Mouse (Mus musculus) MEL (cell line): ENCODE results near the gene Arsb. TPM values are rescaled to one million over a fixed set of nuclear protein-coding genes. Genes with fewer than 3 reads are reported as not detected.

Experiments
- DNase-seq: peaks from one replicate; pipeline ENCODE4 v3.0.0; 2011; ENCODE audit warnings: low read depth, low spot score
- H3K27ac ChIP-seq: 2 replicates; pipeline ENCODE4 v1.5.1; 2012; ENCODE audit warnings: low read depth, mild to moderate bottlenecking, control low read depth, low read length, moderate library complexity; ENCODE audit not compliant: control insufficient read depth
- H3K27me3 ChIP-seq, 2 experiments: fragments of 150-350 bp in 1 of 2; sonication (generic) in 1 of 2; 2 replicates each; pipeline ENCODE4 v1.6.1; 2012; ENCODE audit warnings: low read length in 2 of 2, mild to moderate bottlenecking in 2 of 2, improper control_type of control experiment in 1 of 2, moderate library complexity in 1 of 2; ENCODE audit not compliant: insufficient read depth in 2 of 2, control insufficient read depth in 1 of 2
- H3K36me3 ChIP-seq, 2 experiments: 2 replicates each; pipeline ENCODE4 v1.6.1; 2012 to 2014; ENCODE audit warnings: low read length in 2 of 2, improper control_type of control experiment in 1 of 2, inconsistent platforms in 1 of 2, mild to moderate bottlenecking in 1 of 2; ENCODE audit not compliant: insufficient read depth in 2 of 2, control insufficient read depth in 1 of 2
- H3K4me1 ChIP-seq, 2 experiments: fragments of 150-350 bp in 1 of 2; sonication (generic) in 1 of 2; 2 replicates each; pipeline ENCODE4 v1.6.1; 2012; ENCODE audit warnings: low read length in 2 of 2, improper control_type of control experiment in 1 of 2, mild to moderate bottlenecking in 1 of 2; ENCODE audit not compliant: insufficient read depth in 2 of 2, control insufficient read depth in 1 of 2
- H3K4me3 ChIP-seq, 2 experiments: fragments of 150-350 bp in 1 of 2; sonication (generic) in 1 of 2; 2 replicates each; pipeline ENCODE4 v1.5.1; 2012; ENCODE audit warnings: low read depth in 2 of 2, low read length in 2 of 2, mild to moderate bottlenecking in 2 of 2, moderate library complexity in 2 of 2, control low read depth in 1 of 2, improper control_type of control experiment in 1 of 2; ENCODE audit not compliant: control insufficient read depth in 1 of 2, insufficient read depth in 1 of 2
- H3K79me2 ChIP-seq: 2 replicates; pipeline ENCODE4 v1.6.1; 2012; ENCODE audit warnings: mild to moderate bottlenecking, low read length, moderate library complexity; ENCODE audit not compliant: control insufficient read depth, poor library complexity, insufficient read depth
- H3K9ac ChIP-seq: 2 replicates; pipeline ENCODE4 v1.6.1; 2012; ENCODE audit warnings: low read depth, mild to moderate bottlenecking, control low read depth, low read length, moderate library complexity; ENCODE audit not compliant: control insufficient read depth, poor library complexity, severe bottlenecking
- H3K9me3 ChIP-seq: fragments of 150-350 bp; sonication (generic); replicated peaks from 2 replicates; pipeline ENCODE4 v1.6.1; 2012; ENCODE audit warnings: mild to moderate bottlenecking, low read length, improper control_type of control experiment, moderate library complexity; ENCODE audit not compliant: insufficient read depth
- BHLHE40 ChIP-seq: IDR thresholded peaks from 2 replicates; pipeline ENCODE4 v1.6.1; 2012; ENCODE audit warnings: low read depth, mild to moderate bottlenecking, inconsistent platforms, low read length, improper control_type of control experiment, borderline replicate concordance
- CHD1 ChIP-seq: IDR thresholded peaks from 2 replicates; pipeline ENCODE4 v1.6.1; 2012; ENCODE audit warnings: low read depth, mild to moderate bottlenecking, inconsistent platforms, low read length, improper control_type of control experiment
- CHD2 ChIP-seq: IDR thresholded peaks from 2 replicates; pipeline ENCODE4 v1.6.1; 2011; ENCODE audit warnings: low read length, improper control_type of control experiment
- CTCF ChIP-seq, 3 experiments: IDR thresholded peaks in 2 of 3; conservative IDR thresholded peaks in 1 of 3; 2 replicates each; pipeline ENCODE4 v1.5.1; 2011 to 2012; ENCODE audit warnings: low read length in 3 of 3, low read depth in 2 of 3, mild to moderate bottlenecking in 2 of 3, improper control_type of control experiment in 1 of 3, inconsistent platforms in 1 of 3, mixed read lengths in 1 of 3, moderate library complexity in 1 of 3; ENCODE audit not compliant: control insufficient read depth in 1 of 3, insufficient read depth in 1 of 3, poor library complexity in 1 of 3, severe bottlenecking in 1 of 3
- E2F4 ChIP-seq: IDR thresholded peaks from 2 replicates; pipeline ENCODE4 v1.6.1; 2011; ENCODE audit warnings: low read depth, low read length, improper control_type of control experiment, borderline replicate concordance
- ELF1 ChIP-seq: IDR thresholded peaks from 2 replicates; pipeline ENCODE4 v1.6.1; 2014; ENCODE audit warnings: low read depth, mild to moderate bottlenecking, inconsistent platforms, low read length, improper control_type of control experiment, moderate library complexity
- EP300 ChIP-seq, 2 experiments: IDR thresholded peaks; 2 replicates each; pipeline ENCODE4 v1.6.1; 2011; ENCODE audit warnings: improper control_type of control experiment in 2 of 2, low read length in 2 of 2, low read depth in 1 of 2, mild to moderate bottlenecking in 1 of 2
- GABPA ChIP-seq: IDR thresholded peaks from 2 replicates; pipeline ENCODE4 v1.6.1; 2012; ENCODE audit warnings: low read depth, mild to moderate bottlenecking, inconsistent platforms, low read length, improper control_type of control experiment, moderate library complexity
- GATA1 ChIP-seq: IDR thresholded peaks from 2 replicates; pipeline ENCODE4 v1.6.1; 2011; ENCODE audit warnings: low read depth, low read length, improper control_type of control experiment
- HCFC1 ChIP-seq: IDR thresholded peaks from 2 replicates; pipeline ENCODE4 v1.6.1; 2012; ENCODE audit warnings: low read depth, mild to moderate bottlenecking, inconsistent platforms, low read length, improper control_type of control experiment, moderate library complexity
- JUND ChIP-seq: IDR thresholded peaks from 2 replicates; pipeline ENCODE4 v1.6.1; 2011; ENCODE audit warnings: low read depth, mild to moderate bottlenecking, improper control_type of control experiment, low read length
- KAT2A ChIP-seq: conservative IDR thresholded peaks from 2 replicates; pipeline ENCODE4 v1.6.1; 2012; ENCODE audit warnings: low read depth, low read length, improper control_type of control experiment, inconsistent platforms
- MAZ ChIP-seq: IDR thresholded peaks from 2 replicates; pipeline ENCODE4 v1.6.1; 2012; ENCODE audit warnings: low read depth, mild to moderate bottlenecking, inconsistent platforms, low read length, improper control_type of control experiment
- MEF2A ChIP-seq: IDR thresholded peaks from 2 replicates; pipeline ENCODE4 v1.6.1; 2014; ENCODE audit warnings: low read depth, mild to moderate bottlenecking, inconsistent platforms, low read length, improper control_type of control experiment; ENCODE audit not compliant: poor library complexity, insufficient replicate concordance, severe bottlenecking; ENCODE audit errors: extremely low read depth
- MXI1 ChIP-seq: IDR thresholded peaks from 2 replicates; pipeline ENCODE4 v1.6.1; 2011; ENCODE audit warnings: mild to moderate bottlenecking, low read depth, low read length, improper control_type of control experiment
- MYB ChIP-seq: IDR thresholded peaks from 2 replicates; pipeline ENCODE4 v1.6.1; 2011; ENCODE audit warnings: mild to moderate bottlenecking, low read depth, low read length, improper control_type of control experiment
- MYC ChIP-seq: IDR thresholded peaks from 2 replicates; pipeline ENCODE4 v1.6.1; 2011; ENCODE audit warnings: low read depth, mild to moderate bottlenecking, low read length, improper control_type of control experiment, moderate library complexity
- NELFE ChIP-seq: IDR thresholded peaks from 2 replicates; pipeline ENCODE4 v1.6.1; 2011; ENCODE audit warnings: low read depth, low read length, improper control_type of control experiment
- POLR2A ChIP-seq, 2 experiments: IDR thresholded peaks; 2 replicates each; pipeline ENCODE4 v1.6.1; 2011 to 2012; ENCODE audit warnings: low read length in 2 of 2, mild to moderate bottlenecking in 2 of 2, control low read depth in 1 of 2, improper control_type of control experiment in 1 of 2, low read depth in 1 of 2, moderate library complexity in 1 of 2; ENCODE audit not compliant: control insufficient read depth in 1 of 2, insufficient read depth in 1 of 2, poor library complexity in 1 of 2
- POLR2AphosphoS2 ChIP-seq: IDR thresholded peaks from 2 replicates; pipeline ENCODE4 v1.6.1; 2011; ENCODE audit warnings: low read length, improper control_type of control experiment
- POLR2AphosphoS5 ChIP-seq: IDR thresholded peaks from 2 replicates; pipeline ENCODE4 v1.6.1; 2012; ENCODE audit warnings: low read depth, borderline replicate concordance, mild to moderate bottlenecking, inconsistent platforms, low read length, moderate library complexity, mixed read lengths
- RCOR1 ChIP-seq: IDR thresholded peaks from 2 replicates; pipeline ENCODE4 v1.6.1; 2012; ENCODE audit warnings: low read depth, mild to moderate bottlenecking, inconsistent platforms, low read length, improper control_type of control experiment
- SIN3A ChIP-seq: IDR thresholded peaks from 2 replicates; pipeline ENCODE4 v1.6.1; 2012; ENCODE audit warnings: low read length, improper control_type of control experiment, inconsistent platforms
- TAL1 ChIP-seq: IDR thresholded peaks from 2 replicates; pipeline ENCODE4 v1.6.1; 2012; ENCODE audit warnings: mild to moderate bottlenecking, inconsistent platforms, low read length, moderate library complexity, mixed read lengths
- TCF12 ChIP-seq: IDR thresholded peaks from 2 replicates; pipeline ENCODE4 v1.6.1; 2014; ENCODE audit warnings: low read depth, mild to moderate bottlenecking, inconsistent platforms, low read length, improper control_type of control experiment, moderate library complexity
- UBTF ChIP-seq: IDR thresholded peaks from 2 replicates; pipeline ENCODE4 v1.6.1; 2012; ENCODE audit warnings: low read depth, mild to moderate bottlenecking, inconsistent platforms, low read length, improper control_type of control experiment, moderate library complexity, borderline replicate concordance; ENCODE audit not compliant: insufficient read depth
- USF1 ChIP-seq: IDR thresholded peaks from 2 replicates; pipeline ENCODE4 v1.6.1; 2014; ENCODE audit warnings: low read depth, mild to moderate bottlenecking, inconsistent platforms, low read length, improper control_type of control experiment, moderate library complexity
- USF2 ChIP-seq, 2 experiments: IDR thresholded peaks; 2 replicates each; pipeline ENCODE4 v1.6.1; 2011 to 2012; ENCODE audit warnings: improper control_type of control experiment in 2 of 2, low read length in 2 of 2, borderline replicate concordance in 1 of 2, inconsistent platforms in 1 of 2, low read depth in 1 of 2, mild to moderate bottlenecking in 1 of 2; ENCODE audit not compliant: insufficient read depth in 1 of 2
- ZC3H11A ChIP-seq: IDR thresholded peaks from 2 replicates; pipeline ENCODE4 v1.6.1; 2012; ENCODE audit warnings: low read depth, mild to moderate bottlenecking, inconsistent platforms, low read length, improper control_type of control experiment
- ZKSCAN1 ChIP-seq: IDR thresholded peaks from 2 replicates; pipeline ENCODE4 v1.6.1; 2012; ENCODE audit warnings: low read depth, mild to moderate bottlenecking, inconsistent platforms, low read length, improper control_type of control experiment, moderate library complexity
- ZMIZ1 ChIP-seq: IDR thresholded peaks from 2 replicates; pipeline ENCODE4 v1.6.1; 2012; ENCODE audit warnings: low read depth, mild to moderate bottlenecking, inconsistent platforms, low read length, improper control_type of control experiment, moderate library complexity
- ZNF384 ChIP-seq: IDR thresholded peaks from 2 replicates; pipeline ENCODE4 v1.6.1; 2012; ENCODE audit warnings: low read depth, mild to moderate bottlenecking, inconsistent platforms, low read length, improper control_type of control experiment
- polyA plus RNA-seq, 2 experiments: library from polyadenylated mRNA; stranded (reverse) in 1 of 2; unstranded in 1 of 2; fragments of >175 nt in 1 of 2; fragments of >200 nt in 1 of 2; gene quantifications; 2 replicates each; pipeline versions ENCODE4 v1.2.1 to v1.2.4; 2012; ENCODE audit warnings: low replicate concordance in 2 of 2, low read depth in 1 of 2; ENCODE audit not compliant: insufficient read length in 2 of 2, insufficient read depth in 1 of 2, missing spikeins in 1 of 2
- total RNA-seq: library from RNA; depleted of rRNA; stranded (reverse); fragments of 300-350 nt; gene quantifications from 2 replicates; pipeline ENCODE4 v1.2.3, GENCODE M21; 2012

Gene Arsb
- total and polyA plus RNA-seq, 3 experiments, result 0.04 to 0.07 TPM; not detected in 1

DNA sequence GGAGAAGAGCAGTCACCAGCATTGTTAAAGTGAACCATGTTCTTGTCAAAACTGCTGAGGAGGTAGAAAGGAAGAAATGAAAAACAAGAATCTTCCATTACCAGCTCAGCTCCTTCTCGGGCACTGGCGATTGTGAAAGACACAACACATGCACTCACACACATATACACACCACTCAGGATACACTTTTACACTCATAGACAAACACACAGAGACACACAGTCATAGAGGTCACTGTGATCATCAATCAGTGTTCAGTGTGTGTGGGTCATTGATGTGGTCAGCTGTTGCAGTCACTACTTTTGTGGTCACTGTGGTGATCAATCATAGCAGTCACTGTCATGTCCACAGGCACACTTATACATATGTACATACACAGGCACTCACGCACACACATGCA is 48.0 kb upstream of the Arsb start:
- no peak overlapping the region for H3K27ac ChIP-seq
- H3K9ac ChIP-seq, result no peak overlapping the region
- no peak overlapping the region for H3K4me3 ChIP-seq
- H3K9me3 ChIP-seq, result no peaks in the 10 kb centered on the region
- H3K4me1 ChIP-seq, result no peaks in the 10 kb centered on the region
- no peaks in the 10 kb centered on the region for H3K79me2 ChIP-seq
- no peak for TF ChIP-seq KAT2A
- no peak for TF ChIP-seq ZC3H11A
- TF ChIP-seq USF2 (IDR thresholded peaks at IDR 0.05; ENCODE audit: borderline replicate concordance in 1 of 2, insufficient read depth in 1 of 2, low read depth in 1 of 2, low read length in 2 of 2), result no peak
- no peak for TF ChIP-seq RCOR1
- no peak for TF ChIP-seq MYC
- no peak for TF ChIP-seq POLR2AphosphoS5
- TF ChIP-seq POLR2AphosphoS2, result no peak
- no peak for TF ChIP-seq ZMIZ1
- no peak for TF ChIP-seq SIN3A
- TF ChIP-seq USF1, result no peak
- no peak for TF ChIP-seq CHD2
- no peak for TF ChIP-seq UBTF
- TF ChIP-seq MYB, result no peak
- TF ChIP-seq HCFC1, result no peak
- TF ChIP-seq BHLHE40, result no peak
- TF ChIP-seq JUND, result no peak
- TF ChIP-seq ZKSCAN1, result no peak
- TF ChIP-seq TCF12, result no peak
- TF ChIP-seq GATA1, result no peak
- TF ChIP-seq, all 39 proteins: peak for 0
- H3K27me3 ChIP-seq, result peaks cover 0 to 1% of the 10 kb centered on the region in 2 experiments; a peak in 3 of 4 replicates
- no peak for DNase-seq
- no peaks in the 10 kb centered on the region for H3K36me3 ChIP-seq

DNA sequence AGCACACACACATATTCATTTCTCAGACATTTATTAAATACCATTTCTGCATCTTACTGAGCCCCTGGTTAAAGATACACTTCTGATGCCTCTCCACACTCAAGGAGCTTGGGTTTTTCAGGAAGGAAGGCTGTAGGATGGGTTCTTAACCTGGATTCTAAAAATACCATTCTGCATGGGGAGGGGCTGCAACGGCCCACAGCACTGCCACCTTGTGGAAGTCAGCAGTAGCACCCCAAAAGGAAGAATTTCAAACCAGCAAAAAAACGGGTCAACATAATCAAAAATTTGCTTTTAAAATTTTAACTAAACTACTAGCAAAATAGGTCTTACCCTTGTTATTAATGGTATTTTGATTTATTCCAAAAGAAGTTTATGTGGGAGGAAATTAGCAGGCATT is 47.2 kb upstream of the Arsb start:
- peak; percentile 24 for DNase-seq
- TF ChIP-seq MXI1 (no peak), TAL1 (no peak), EP300 (IDR thresholded peaks at IDR 0.05; ENCODE audit: low read depth in 1 of 2, low read length in 2 of 2) (no peak), JUND (no peak), ZMIZ1 (no peak), MAZ (peak; percentile 75), HCFC1 (no peak), SIN3A (no peak), CHD2 (no peak), CHD1 (no peak), ELF1 (no peak), MEF2A (no peak), POLR2A (IDR thresholded peaks at IDR 0.05; ENCODE audit: control insufficient read depth in 1 of 2, insufficient read depth in 1 of 2, low read depth in 1 of 2, low read length in 2 of 2, poor library complexity in 1 of 2) (no peak), E2F4 (no peak), KAT2A (no peak), NELFE (no peak), POLR2AphosphoS2 (no peak), UBTF (no peak), CTCF (IDR thresholded peaks at IDR 0.05 in 2 of 3, conservative IDR thresholded peaks at IDR 0.05 in 1 of 3; ENCODE audit: control insufficient read depth in 1 of 3, insufficient read depth in 1 of 3, low read depth in 2 of 3, low read length in 3 of 3, poor library complexity in 1 of 3, severe bottlenecking in 1 of 3) (peak; percentile 57 to 76 (median 70)), GABPA (no peak), POLR2AphosphoS5 (no peak), USF2 (IDR thresholded peaks at IDR 0.05; ENCODE audit: borderline replicate concordance in 1 of 2, insufficient read depth in 1 of 2, low read depth in 1 of 2, low read length in 2 of 2) (no peak), ZNF384 (0 out of 2 replicates have a peak, but pooled peaks have one; percentile 28)

More for the DNA sequence above, 47.2 kb upstream of the Arsb start:
- Histone ChIP-seq H3K27ac (no peak overlapping the region), H3K9me3 (no peaks in the 10 kb centered on the region), H3K4me1 (no peaks in the 10 kb centered on the region), H3K4me3 (no peak overlapping the region), H3K9ac (no peak overlapping the region), H3K36me3 (no peaks in the 10 kb centered on the region), H3K79me2 (no peaks in the 10 kb centered on the region), H3K27me3 (peaks cover 0 to 1% of the 10 kb centered on the region in 2 experiments; a peak in 3 of 4 replicates)
